Mouse (Mus musculus): Measurements from ENCODE around the gene Ciapin1.

Gene Ciapin1

GRCm38 (mm10) chr8:94779534-94780294 lies 58.4 kb downstream of the Ciapin1 start:
- no peak for DNase-seq (ENCODE audit: low read depth, low spot score)

- DNase-seq (ENCODE audit: low read depth, low spot score): peak; percentile 65
These were observed 59.1 kb downstream of the Ciapin1 start for GRCm38 (mm10) chr8:94778895-94779533.

- no peak for DNase-seq (ENCODE audit: low read depth, low spot score)
These were observed 59.7 kb downstream of the Ciapin1 start for GRCm38 (mm10) chr8:94778473-94778872.

GRCm38 (mm10) chr8:94778036-94778435 lies 60.1 kb downstream of the Ciapin1 start:
- no peak for DNase-seq (ENCODE audit: low read depth, low spot score)

- DNase-seq (ENCODE audit: low read depth, low spot score): no peak
These were observed 61.8 kb downstream of the Ciapin1 start for GRCm38 (mm10) chr8:94776346-94776745.

GRCm38 (mm10) chr8:94774601-94775000 lies 63.6 kb downstream of the Ciapin1 start:
- DNase-seq (ENCODE audit: low read depth, low spot score): no peak

DNA sequence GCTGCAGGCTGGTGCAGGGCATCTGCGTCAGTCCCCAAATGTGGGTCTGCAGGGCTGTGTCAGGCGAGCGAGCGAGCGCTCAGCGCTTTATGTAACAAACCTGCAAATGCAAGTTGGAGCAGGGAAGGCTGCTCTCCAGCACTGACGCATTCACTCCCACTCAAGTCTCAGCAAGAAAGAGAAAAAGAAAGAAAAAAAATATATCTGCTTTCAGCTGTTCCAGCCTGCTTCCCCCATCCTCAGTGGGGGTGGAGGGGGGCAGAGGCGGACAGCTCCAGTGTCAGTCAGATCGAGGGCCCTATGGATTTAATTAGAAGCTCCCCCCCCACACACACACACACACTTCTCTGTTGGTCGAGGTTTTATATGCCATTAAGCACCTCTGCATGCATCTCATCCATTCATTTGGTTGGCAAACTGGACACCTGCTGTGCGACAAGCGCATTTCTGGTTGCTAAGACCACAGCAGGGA lies 64.4 kb downstream of the Ciapin1 start:
- no peak for DNase-seq (ENCODE audit: low read depth, low spot score)

DNA sequence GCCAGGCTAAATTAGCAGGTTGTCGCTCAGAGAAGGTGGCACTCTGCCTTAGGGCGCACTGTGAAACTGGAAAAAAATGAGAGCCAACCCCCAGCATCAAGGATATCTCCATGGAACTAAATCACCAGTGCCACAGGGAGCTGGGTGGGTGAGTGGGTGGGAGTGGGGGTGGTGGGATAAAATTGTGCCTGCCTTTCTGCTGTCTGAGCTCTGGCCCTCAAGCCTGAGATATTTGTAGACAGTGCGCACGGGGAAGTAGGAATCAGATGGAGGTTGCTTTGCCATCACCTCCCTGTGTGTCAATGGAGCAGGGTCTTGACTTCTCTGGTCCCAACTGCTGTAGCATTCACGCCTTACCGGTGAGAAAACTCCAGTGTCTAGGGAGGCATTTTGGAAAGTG lies 65.1 kb downstream of the Ciapin1 start:
- DNase-seq (ENCODE audit: low read depth, low spot score): no peak

GRCm38 (mm10) chr8:94771941-94772670 lies 66.1 kb downstream of the Ciapin1 start, which contains the start of gene Cx3cl1:
Gene Cx3cl1 (plus strand): TSS chr8:94772009.
- DNase-seq (ENCODE audit: low read depth, low spot score): peak; percentile 28

DNA sequence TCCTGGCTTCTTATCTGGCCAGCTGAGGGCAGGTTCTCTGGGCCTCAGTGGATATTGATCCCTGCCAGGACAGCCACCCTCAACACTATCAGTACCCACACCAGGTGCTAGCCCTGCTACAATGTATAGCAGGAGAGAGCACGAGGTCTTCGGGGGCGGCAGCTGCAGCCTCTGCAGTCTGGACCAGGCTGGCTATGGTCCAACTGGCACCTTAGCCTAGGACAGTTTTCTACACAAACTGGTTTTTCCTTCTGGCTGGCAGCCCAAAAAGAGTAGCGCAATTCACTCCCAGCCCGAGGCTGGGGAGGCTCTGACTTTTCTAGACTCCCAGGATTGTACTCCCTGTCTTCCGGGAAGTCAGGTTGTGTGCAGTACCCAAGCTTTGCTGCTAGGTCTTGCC lies 67.2 kb downstream of the Ciapin1 start:
- DNase-seq (ENCODE audit: low read depth, low spot score): no peak
